Mouse (Mus musculus) embryonic facial prominence, embryonic 13.5 days (tissue): ENCODE measurements around the gene Hephl1. TPM values are rescaled to one million over a fixed set of nuclear protein-coding genes. Genes with fewer than 3 reads are reported as not detected.

Experiments
- ATAC-seq: fragments of 200-750 bp; cut with Nextera tagmentation; 2 replicates; pipeline ENCODE4 v1.8.0; 2017; ENCODE audit warnings: low read depth; ENCODE audit not compliant: insufficient number of reproducible peaks, insufficient read depth, low FRiP score, low TSS enrichment
- H3K27ac ChIP-seq: fragments of 300-500 bp; sonication (generic); 2 replicates; pipeline ENCODE4 v1.5.1; 2015; ENCODE audit warnings: moderate library complexity, mild to moderate bottlenecking, inconsistent platforms
- H3K27me3 ChIP-seq: fragments of 300-500 bp; sonication (generic); 2 replicates; pipeline ENCODE4 v1.6.1; 2015; ENCODE audit warnings: mild to moderate bottlenecking, inconsistent platforms
- H3K36me3 ChIP-seq: fragments of 300-500 bp; sonication (generic); 2 replicates; pipeline ENCODE4 v1.6.1; 2015; ENCODE audit warnings: mild to moderate bottlenecking, inconsistent platforms
- H3K4me1 ChIP-seq: fragments of 300-500 bp; sonication (generic); 2 replicates; pipeline ENCODE4 v1.6.1; 2015; ENCODE audit warnings: inconsistent platforms
- H3K4me2 ChIP-seq: fragments of 300-500 bp; sonication (generic); 2 replicates; pipeline ENCODE4 v1.6.1; 2015; ENCODE audit warnings: moderate library complexity, mild to moderate bottlenecking, inconsistent platforms
- H3K4me3 ChIP-seq: fragments of 300-500 bp; sonication (generic); 2 replicates; pipeline ENCODE4 v1.5.1; 2015; ENCODE audit warnings: mild to moderate bottlenecking, inconsistent platforms
- H3K9ac ChIP-seq: fragments of 300-500 bp; sonication (generic); 2 replicates; pipeline ENCODE4 v1.6.1; 2015; ENCODE audit warnings: mild to moderate bottlenecking, inconsistent platforms
- H3K9me3 ChIP-seq: fragments of 300-500 bp; sonication (generic); 2 replicates; pipeline ENCODE4 v1.6.1; 2016; ENCODE audit warnings: inconsistent platforms
- WGBS: fragments of 180-500 bp; shearing (Covaris S2); methylation state at CpG from one replicate; pipeline ENCODE4 v1.1.7; 2015; ENCODE audit warnings: mixed read lengths; 5-methylcytosine and 5-hydroxymethylcytosine counted together
- polyA plus RNA-seq: library from polyadenylated mRNA; unstranded; fragments of >200 nt; fragmentation: Nextera tagmentation; extraction: Ambion mirVana; gene quantifications from 2 replicates; pipeline ENCODE4 v1.2.1, GENCODE M21; 2015

Gene Hephl1
- polyA plus RNA-seq: 0.06 TPM in 1 of 2 replicates, not detected in the other

DNA sequence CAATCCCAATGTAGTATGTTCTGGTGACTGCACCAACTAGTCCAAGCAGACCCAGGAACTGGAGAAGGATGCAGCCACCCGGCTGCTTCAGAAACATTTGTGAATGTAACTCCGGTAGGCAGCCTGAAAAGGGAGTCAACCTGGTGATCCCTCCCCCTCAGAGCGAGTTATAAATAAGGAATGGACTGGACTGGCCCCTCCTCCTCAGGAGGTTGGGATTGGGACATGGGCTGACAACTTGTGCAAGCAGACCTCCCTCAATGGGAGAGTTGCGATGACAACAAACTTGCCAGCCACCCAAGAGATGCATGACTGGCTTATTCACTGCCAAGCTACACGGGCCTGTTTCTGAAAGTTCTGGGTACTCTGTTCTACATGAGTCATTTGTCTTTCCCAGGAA lies at the start of gene Hephl1:
Gene Hephl1 (minus strand): TSS at position 101 of the 400 bp plus-strand sequence.
- 79% methylated on average over 5 of the region's 5 CpGs for WGBS
- no peak within 1 kb of the TSS for H3K4me2 ChIP-seq
- H3K4me1 ChIP-seq: no peaks in the 10 kb centered on the region
- no peaks in the 10 kb centered on the region for H3K27me3 ChIP-seq
- no peak within 1 kb of the TSS for H3K4me3 ChIP-seq
- H3K27ac ChIP-seq: no peak within 1 kb of the TSS
- no peaks in the 10 kb centered on the region for H3K36me3 ChIP-seq
- no peak for ATAC-seq
- H3K9me3 ChIP-seq: no peaks in the 10 kb centered on the region
- H3K9ac ChIP-seq: no peak within 1 kb of the TSS

GRCm38 (mm10) chr9:15149246-15149926 lies 37.5 kb upstream of the Hephl1 start:
- no peaks in the 10 kb centered on the region for H3K27me3 ChIP-seq
- H3K4me2 ChIP-seq: no peak overlapping the region
- ATAC-seq: no peak
- no peak overlapping the region for H3K9ac ChIP-seq
- no peaks in the 10 kb centered on the region for H3K4me1 ChIP-seq
- no peak overlapping the region for H3K27ac ChIP-seq
- 72% methylated on average over 6 of the region's 6 CpGs for WGBS
- no peak overlapping the region for H3K4me3 ChIP-seq
- H3K36me3 ChIP-seq: no peaks in the 10 kb centered on the region
- H3K9me3 ChIP-seq: no peaks in the 10 kb centered on the region

- no peak for ATAC-seq
- 91% methylated on average over 1 of the region's 1 CpGs for WGBS
- Histone ChIP-seq H3K27me3 (no peaks in the 10 kb centered on the region), H3K27ac (no peak overlapping the region), H3K4me2 (no peak overlapping the region), H3K9ac (no peak overlapping the region), H3K4me1 (no peaks in the 10 kb centered on the region), H3K36me3 (no peaks in the 10 kb centered on the region), H3K4me3 (no peak overlapping the region), H3K9me3 (no peaks in the 10 kb centered on the region)
Observed at GRCm38 (mm10) chr9:15140546-15140945, 28.6 kb upstream of the Hephl1 start.

DNA sequence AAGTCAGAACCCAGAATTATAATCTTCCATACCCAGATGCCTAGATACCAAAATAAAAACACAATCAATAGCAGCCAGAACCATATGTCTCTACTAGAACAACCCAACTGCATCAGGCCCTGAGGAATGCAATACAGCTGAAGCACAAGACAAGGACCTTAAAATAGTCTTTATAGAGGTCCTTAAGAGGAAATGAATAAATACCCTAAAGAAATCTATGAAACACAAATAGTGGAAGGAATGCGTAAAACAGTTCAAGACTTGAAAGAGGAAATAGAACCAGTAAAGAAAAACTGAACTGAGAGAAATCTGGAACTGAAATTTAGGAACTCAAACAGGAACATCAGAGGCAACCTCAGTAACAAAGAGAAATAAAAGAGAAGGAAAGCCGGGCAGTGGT lies 14.0 kb upstream of the Hephl1 start:
- H3K9ac ChIP-seq: no peak overlapping the region
- ATAC-seq: no peak
- 93% methylated on average over 2 of the region's 2 CpGs for WGBS

DNA sequence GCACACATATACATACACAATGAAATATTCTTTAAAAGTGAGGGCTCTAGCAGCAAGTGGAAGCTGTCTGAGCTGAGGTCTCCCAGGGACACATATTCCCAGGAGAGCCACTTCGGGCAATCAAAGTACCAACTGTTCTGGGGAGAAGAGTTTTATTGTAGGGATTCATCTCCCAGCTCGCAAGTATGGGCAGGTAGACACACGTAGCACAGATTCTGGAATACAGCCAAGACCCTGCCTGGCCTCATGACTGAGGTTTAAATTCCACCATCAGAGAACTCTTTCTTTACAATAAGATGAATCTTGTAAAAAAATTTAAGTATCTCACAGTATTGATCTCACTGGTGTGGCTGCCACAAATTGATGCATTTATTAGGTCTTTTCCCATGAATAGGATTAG lies 10.5 kb upstream of the Hephl1 start:
- Histone ChIP-seq H3K36me3 (no peaks in the 10 kb centered on the region), H3K4me3 (no peak overlapping the region), H3K4me2 (no peak overlapping the region), H3K4me1 (no peaks in the 10 kb centered on the region), H3K9ac (no peak overlapping the region), H3K9me3 (no peaks in the 10 kb centered on the region), H3K27me3 (no peaks in the 10 kb centered on the region), H3K27ac (no peak overlapping the region)
- WGBS: 60% methylated on average over 3 of the region's 3 CpGs
- no peak for ATAC-seq

More for the DNA sequence above, 14.0 kb upstream of the Hephl1 start:
- no peaks in the 10 kb centered on the region for H3K9me3 ChIP-seq
- H3K36me3 ChIP-seq: no peaks in the 10 kb centered on the region
- no peak overlapping the region for H3K4me3 ChIP-seq
- H3K27me3 ChIP-seq: no peaks in the 10 kb centered on the region
- no peak overlapping the region for H3K4me2 ChIP-seq
- H3K27ac ChIP-seq: no peak overlapping the region
- H3K4me1 ChIP-seq: no peaks in the 10 kb centered on the region

GRCm38 (mm10) chr9:15120841-15121358 lies 9.0 kb upstream of the Hephl1 start:
- whole genome bisulfite sequencing: 54% methylated on average over 7 of the region's 7 CpGs
- Histone ChIP-seq H3K4me3 (no peak overlapping the region), H3K4me2 (no peak overlapping the region), H3K27ac (no peak overlapping the region), H3K9ac (no peak overlapping the region), H3K36me3 (no peaks in the 10 kb centered on the region), H3K9me3 (no peaks in the 10 kb centered on the region), H3K27me3 (no peaks in the 10 kb centered on the region), H3K4me1 (no peaks in the 10 kb centered on the region)
- no peak for ATAC-seq

GRCm38 (mm10) chr9:15120209-15120608 lies 8.3 kb upstream of the Hephl1 start:
- H3K36me3 ChIP-seq: no peaks in the 10 kb centered on the region
- 63% methylated on average over 5 of the region's 5 CpGs for WGBS
- no peak overlapping the region for H3K27ac ChIP-seq
- no peaks in the 10 kb centered on the region for H3K27me3 ChIP-seq
- no peak for ATAC-seq
- H3K4me1 ChIP-seq: no peaks in the 10 kb centered on the region
- H3K9me3 ChIP-seq: no peaks in the 10 kb centered on the region
- H3K4me3 ChIP-seq: no peak overlapping the region
- no peak overlapping the region for H3K4me2 ChIP-seq
- no peak overlapping the region for H3K9ac ChIP-seq

DNA sequence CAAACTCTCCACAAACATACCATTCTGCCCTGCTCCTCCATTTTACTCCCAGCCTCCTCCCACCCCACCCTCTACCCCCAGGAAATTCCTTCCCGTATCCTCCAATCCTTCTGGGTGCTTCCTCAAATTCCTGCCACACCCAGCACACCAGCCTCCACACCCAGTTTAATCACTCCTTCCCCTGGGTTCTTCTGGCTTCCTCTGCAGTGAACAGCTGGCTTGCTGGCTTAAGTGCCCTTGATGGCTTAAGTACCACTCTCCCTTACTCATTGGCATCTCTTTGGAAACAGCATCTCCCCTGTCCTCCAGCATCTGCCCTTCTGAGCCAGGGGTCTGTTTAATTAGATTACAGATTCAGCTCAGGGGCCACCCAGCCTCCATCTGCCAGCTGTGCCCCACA lies 7.6 kb upstream of the Hephl1 start:
- Histone ChIP-seq H3K4me1 (no peaks in the 10 kb centered on the region), H3K9me3 (no peaks in the 10 kb centered on the region), H3K4me3 (no peak overlapping the region), H3K36me3 (no peaks in the 10 kb centered on the region), H3K9ac (no peak overlapping the region), H3K27ac (no peak overlapping the region), H3K4me2 (no peak overlapping the region), H3K27me3 (no peaks in the 10 kb centered on the region)
- ATAC-seq: no peak
- 33% methylated on average over 1 of the region's 1 CpGs for WGBS

GRCm38 (mm10) chr9:15116165-15116564 lies 4.3 kb upstream of the Hephl1 start:
- ATAC-seq: no peak
- no peak overlapping the region for H3K4me2 ChIP-seq
- H3K9ac ChIP-seq: no peak overlapping the region
- 87% methylated on average over 2 of the region's 2 CpGs for WGBS
- H3K36me3 ChIP-seq: no peaks in the 10 kb centered on the region
- no peak overlapping the region for H3K4me3 ChIP-seq
- no peaks in the 10 kb centered on the region for H3K4me1 ChIP-seq
- H3K27ac ChIP-seq: no peak overlapping the region
- H3K27me3 ChIP-seq: no peaks in the 10 kb centered on the region
- H3K9me3 ChIP-seq: no peaks in the 10 kb centered on the region

GRCm38 (mm10) chr9:15114102-15114501 lies 2.2 kb upstream of the Hephl1 start:
- no peak overlapping the region for H3K4me3 ChIP-seq
- no peak overlapping the region for H3K9ac ChIP-seq
- no peaks in the 10 kb centered on the region for H3K36me3 ChIP-seq
- no peaks in the 10 kb centered on the region for H3K27me3 ChIP-seq
- ATAC-seq: no peak
- H3K4me1 ChIP-seq: no peaks in the 10 kb centered on the region
- no peak overlapping the region for H3K27ac ChIP-seq
- WGBS: 35% methylated on average over 6 of the region's 6 CpGs
- no peaks in the 10 kb centered on the region for H3K9me3 ChIP-seq
- H3K4me2 ChIP-seq: no peak overlapping the region

DNA sequence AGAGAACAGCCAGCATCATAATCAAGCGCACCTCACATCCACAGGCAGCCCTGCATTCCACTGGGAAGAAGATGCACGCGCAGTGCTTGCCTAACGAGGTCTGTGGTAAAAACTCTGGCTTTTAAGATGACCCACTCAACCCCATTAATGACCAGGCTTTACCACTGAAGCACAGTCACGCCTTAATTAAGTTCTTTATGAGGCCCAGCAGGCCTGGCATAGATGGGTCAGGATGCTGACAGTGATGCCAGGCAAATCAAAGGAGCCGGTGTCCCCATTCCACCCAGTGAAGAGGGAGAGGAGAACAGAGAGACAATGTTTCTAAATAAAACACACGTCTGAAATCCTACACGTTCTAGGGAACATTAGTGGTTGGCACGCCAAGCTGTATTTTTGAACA lies 3.8 kb downstream of the Hephl1 start:
- no peak for ATAC-seq
- Histone ChIP-seq H3K9ac (no peak overlapping the region), H3K9me3 (no peaks in the 10 kb centered on the region), H3K4me3 (no peak overlapping the region), H3K27ac (no peak overlapping the region), H3K4me1 (no peaks in the 10 kb centered on the region), H3K27me3 (no peaks in the 10 kb centered on the region), H3K4me2 (no peak overlapping the region), H3K36me3 (no peaks in the 10 kb centered on the region)
- 80% methylated on average over 9 of the region's 9 CpGs for WGBS

DNA sequence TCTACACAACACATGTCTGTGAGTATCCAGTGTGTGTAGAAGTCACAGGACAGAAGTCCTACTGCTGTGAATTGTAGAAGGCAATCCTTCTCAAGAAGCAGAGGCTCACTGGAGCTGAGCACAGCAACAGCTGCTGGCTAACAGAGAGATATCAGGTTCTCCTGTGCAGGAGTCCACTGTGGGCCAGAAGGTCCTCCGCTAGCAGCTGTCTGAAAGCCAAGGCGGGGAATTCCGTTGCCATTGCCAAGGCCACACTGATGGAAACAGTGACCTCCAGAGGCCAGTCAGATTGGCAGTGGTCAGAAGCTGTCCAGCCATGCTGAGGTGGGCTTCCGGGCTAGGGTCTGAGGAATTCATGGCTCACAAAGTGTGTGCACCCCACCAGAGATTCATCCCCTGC lies 6.8 kb downstream of the Hephl1 start:
- Histone ChIP-seq H3K9ac (no peak overlapping the region), H3K36me3 (no peaks in the 10 kb centered on the region), H3K4me3 (no peak overlapping the region), H3K4me1 (no peaks in the 10 kb centered on the region), H3K9me3 (no peaks in the 10 kb centered on the region), H3K27ac (no peak overlapping the region), H3K27me3 (no peaks in the 10 kb centered on the region), H3K4me2 (no peak overlapping the region)
- no peak for ATAC-seq
- 72% methylated on average over 4 of the region's 4 CpGs for WGBS
